Mouse (Mus musculus) cerebellum, adult 2 months (tissue): Measurements from ENCODE around the gene Gm17018.

Experiments used
- CTCF ChIP-seq: fragments of 200-500 bp; IDR thresholded peaks from 2 replicates; pipeline ENCODE4 v1.5.1; 2011; ENCODE audit warnings: low read depth, mild to moderate bottlenecking, control low read depth, low read length, moderate library complexity, borderline replicate concordance; ENCODE audit not compliant: insufficient read depth
- POLR2A ChIP-seq: fragments of 200-500 bp; IDR thresholded peaks from 2 replicates; pipeline ENCODE4 v1.6.1; 2011; ENCODE audit warnings: low read length, control low read depth, borderline replicate concordance; ENCODE audit not compliant: insufficient read depth

DNA sequence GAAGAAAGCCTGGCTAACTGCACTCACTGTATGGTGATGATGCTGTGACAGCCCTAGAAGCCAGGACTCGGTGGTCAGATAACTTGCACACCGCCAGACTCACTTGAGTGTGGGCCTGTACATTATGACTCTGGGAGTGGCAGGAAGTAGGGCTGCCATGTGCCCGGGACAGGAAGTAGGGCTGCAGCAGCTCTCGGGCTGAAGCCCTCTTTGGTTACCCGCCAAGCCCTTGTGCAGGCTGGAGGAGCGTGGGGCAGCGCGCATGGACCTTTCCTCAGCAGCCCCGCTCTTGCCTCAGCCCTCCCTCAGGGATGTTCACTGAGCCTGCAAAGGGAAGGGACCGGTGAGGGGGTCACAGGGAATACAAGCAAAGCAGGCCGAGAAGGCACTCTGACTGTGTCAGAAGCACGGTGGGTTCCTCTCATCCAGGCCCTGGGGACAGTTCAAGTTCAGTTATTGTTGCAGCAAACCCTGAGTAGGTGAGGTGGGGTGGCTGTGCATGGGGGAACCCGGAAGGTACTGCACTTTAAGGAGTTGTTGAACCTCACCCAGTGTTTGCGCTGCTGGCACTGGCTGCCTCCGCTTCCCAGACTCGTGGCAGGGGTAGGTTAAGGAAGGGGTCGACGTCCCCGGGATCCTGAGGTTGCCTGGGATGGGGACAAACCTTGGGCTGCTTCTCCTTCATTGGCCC is 14.7 kb downstream of the Gm17018 start:
- TF ChIP-seq POLR2A (no peak), CTCF (no peak)
